Mouse (Mus musculus): ENCODE data around the gene Anxa3.

Gene Anxa3

GRCm38 (mm10) chr5:96847986-96848385, 54.8 kb downstream of the Anxa3 start:
- no peak for DNase-seq (ENCODE audit: low spot score in 2 of 2)

GRCm38 (mm10) chr5:96848386-96848785, 55.2 kb downstream of the Anxa3 start:
- no peak for DNase-seq (ENCODE audit: low spot score in 2 of 2)

DNA sequence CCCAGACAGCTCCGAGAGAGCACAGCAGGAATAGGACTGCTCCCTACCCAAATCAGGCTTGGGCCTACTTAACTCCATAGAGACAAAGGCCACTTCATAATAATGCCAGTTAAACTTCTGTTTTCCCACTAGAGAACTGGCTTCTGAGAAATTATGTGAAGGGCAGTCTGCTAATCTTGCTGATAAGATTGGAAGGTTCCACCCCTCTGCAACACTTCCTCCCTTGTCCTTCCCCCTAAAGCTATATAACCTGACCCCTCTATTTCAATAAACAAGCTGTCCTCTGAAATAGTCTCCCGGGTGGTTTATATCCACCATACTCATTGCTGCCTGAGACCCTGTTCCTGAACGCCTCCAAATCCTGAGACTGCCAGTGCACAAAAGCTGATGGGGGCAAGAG, 56.1 kb downstream of the Anxa3 start:
- DNase-seq (ENCODE audit: low spot score in 2 of 2), result no peak

DNA sequence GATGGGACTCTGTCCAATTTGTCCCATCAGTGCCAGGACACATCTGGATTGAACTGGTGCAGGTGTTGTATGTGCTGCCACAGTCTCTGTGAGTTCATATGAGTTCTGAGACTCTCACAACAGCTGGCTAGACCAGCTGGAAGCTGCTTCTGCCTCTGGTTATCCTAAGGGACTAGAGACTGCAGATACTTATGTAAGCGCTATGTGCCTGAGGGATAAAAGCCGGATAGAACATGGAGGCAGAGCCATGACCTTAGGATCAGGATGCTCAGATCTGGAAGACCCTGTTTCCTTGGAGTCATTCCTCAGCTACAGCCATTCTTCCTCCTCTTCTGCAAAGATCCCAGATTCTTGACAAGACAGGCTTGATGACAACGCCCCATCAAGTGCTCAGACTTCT, 60.3 kb downstream of the Anxa3 start:
- no peak for DNase-seq (ENCODE audit: low spot score in 2 of 2)

DNA sequence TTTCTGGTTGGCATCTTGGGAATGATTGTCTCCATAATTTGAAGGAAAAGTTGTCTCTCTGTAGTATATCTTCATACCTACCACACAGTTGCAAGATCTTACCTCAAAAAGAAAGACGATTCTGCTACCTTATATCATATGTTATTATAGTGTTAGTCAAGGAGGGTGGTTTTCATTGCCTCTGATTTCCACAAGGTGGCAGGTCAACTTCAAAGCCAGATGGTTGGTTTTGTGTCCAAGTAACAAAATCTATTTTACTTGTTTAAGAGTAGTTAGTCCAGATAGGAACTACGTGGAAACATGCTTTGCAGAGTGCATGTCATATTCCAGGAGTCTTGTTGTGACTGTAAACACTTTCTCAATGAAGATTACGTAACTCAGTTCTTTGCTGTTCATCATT, 61.2 kb downstream of the Anxa3 start:
- no peak for DNase-seq (ENCODE audit: low spot score in 2 of 2)

DNA sequence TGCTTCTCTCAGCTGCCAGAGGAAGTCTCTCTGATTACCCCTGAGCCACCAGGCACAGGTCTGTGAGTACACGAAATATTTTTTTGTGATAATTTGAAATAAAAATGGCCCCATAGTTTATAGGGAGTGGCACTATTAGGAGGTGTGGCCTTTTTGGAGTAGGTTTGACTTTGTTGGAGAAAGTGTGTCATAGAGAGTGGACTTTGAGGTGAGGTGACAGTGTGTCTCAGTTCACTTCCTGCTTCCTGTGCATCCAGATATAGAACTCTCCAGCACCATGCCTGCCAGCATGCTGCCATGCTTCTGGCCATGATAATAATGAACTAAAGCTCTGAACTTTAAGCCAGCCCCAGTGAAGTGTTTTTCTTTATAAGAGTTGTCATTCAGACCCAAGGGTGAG, 66.8 kb downstream of the Anxa3 start:
- no peak for DNase-seq (ENCODE audit: low spot score in 2 of 2)

DNA sequence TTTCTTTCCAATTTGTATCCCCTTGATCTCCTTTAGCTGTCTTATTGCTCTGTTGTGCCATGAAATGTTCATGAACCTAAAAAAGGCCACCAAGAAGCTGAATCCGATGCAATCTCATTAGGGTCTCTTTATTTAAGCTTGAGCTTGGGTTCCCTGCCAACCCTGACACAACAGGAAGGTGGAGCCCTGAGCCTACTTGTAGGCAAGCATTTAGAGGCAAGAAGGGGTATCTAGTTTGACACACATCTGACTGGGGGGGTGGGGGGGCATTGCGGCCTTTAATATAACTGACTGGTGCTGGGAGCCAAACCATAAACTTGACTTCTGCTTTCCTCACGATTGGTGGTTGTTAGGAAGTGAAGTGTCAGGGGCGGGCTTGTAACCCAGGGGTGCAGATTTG, 74.0 kb downstream of the Anxa3 start:
- no peak for DNase-seq (ENCODE audit: low spot score in 2 of 2)

DNA sequence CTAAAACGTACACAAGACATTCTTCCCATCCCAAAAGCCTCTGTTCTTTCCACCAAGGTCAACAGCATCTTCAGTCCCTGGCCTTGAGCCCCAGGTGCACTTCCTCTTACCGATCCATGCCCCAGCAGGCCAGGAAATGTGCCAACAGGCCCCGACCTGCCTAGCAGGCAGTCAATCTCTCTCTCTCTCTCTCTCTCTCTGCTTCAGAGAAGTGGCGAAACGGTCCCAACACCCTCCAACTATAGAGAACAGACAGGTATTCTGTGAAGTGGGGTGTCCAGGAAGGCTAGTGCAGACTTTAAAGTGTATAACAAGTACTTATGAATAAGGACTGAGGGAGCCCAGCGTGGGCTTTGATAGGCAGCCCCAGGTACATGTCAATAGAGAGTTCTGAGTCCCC, 75.8 kb downstream of the Anxa3 start:
- no peak for DNase-seq (ENCODE audit: low spot score in 2 of 2)

- no peak for DNase-seq (ENCODE audit: low spot score in 2 of 2)
Observed at GRCm38 (mm10) chr5:96870996-96871395, 77.9 kb downstream of the Anxa3 start.

- no peak for DNase-seq (ENCODE audit: low spot score in 2 of 2)
Observed at GRCm38 (mm10) chr5:96878178-96878577, 85.0 kb downstream of the Anxa3 start.

DNA sequence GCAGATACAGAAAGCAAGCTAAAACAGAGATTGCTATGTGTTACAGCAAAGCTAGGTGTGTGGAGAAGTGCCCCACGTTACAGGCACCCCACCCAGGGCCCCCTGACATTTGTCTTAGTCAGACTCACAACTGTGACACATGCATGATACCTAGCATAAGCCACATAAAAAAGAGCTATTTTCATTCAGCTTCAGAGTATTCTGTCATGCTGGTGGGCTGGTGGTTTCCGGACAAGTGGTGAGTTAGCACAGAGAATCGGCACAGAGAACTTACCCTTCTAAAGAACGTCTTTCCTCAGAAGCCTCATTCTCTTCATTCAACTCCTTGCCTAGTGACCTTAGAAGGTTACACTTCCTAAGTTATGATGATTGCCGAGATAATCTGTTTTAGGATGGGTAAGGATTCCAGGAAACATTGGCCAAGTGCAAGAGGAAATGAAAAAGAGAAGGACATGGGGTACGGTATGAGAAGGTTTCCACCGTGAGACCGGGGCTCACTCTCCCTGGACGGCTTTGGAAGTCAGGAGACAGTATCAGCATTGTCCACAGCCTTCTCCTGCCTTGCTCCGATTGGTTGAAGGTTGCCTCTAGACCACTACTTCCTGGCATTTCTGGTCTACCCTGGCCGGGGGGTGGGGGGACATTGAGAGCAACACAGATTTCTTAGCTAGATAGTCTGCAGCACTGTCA, 85.9 kb downstream of the Anxa3 start:
- no peak for DNase-seq (ENCODE audit: low spot score in 2 of 2)

- no peak for DNase-seq (ENCODE audit: low spot score in 2 of 2)
Observed at GRCm38 (mm10) chr5:96880231-96880630, 87.1 kb downstream of the Anxa3 start.

GRCm38 (mm10) chr5:96881118-96881517, 88.0 kb downstream of the Anxa3 start:
- no peak for DNase-seq (ENCODE audit: low spot score in 2 of 2)

DNA sequence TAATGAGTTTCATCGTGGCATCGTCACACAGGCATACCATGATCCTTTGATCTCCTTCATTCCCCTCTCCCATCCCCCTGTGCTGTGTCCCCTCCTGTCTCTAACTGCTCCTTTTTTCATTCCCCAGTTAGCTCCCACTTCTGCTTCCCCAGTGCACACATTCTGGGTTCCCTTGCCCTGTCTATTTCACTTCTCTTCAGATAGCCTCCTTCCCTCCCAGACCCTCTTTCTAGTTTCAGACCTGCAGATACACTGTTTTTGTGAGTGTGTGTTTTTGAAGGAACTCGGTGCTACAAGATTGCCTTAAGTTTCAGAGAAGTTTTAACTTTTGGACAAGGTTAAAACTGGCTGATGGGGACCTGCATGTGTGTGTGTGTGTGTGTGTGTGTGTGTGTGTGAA, 88.5 kb downstream of the Anxa3 start:
- DNase-seq (ENCODE audit: low spot score in 2 of 2), result no peak

- no peak for DNase-seq (ENCODE audit: low spot score in 2 of 2)
Observed at GRCm38 (mm10) chr5:96885202-96885601, 92.1 kb downstream of the Anxa3 start.

- no peak for DNase-seq (ENCODE audit: low spot score in 2 of 2)
Observed at GRCm38 (mm10) chr5:96888396-96888795, 95.3 kb downstream of the Anxa3 start.

- DNase-seq (ENCODE audit: low spot score in 2 of 2), result no peak
Observed at GRCm38 (mm10) chr5:96890367-96890766, 97.2 kb downstream of the Anxa3 start.

Measured in frontal cortex, postnatal 25 days (tissue).